Mouse (Mus musculus) stomach, embryonic 15.5 days (tissue): ENCODE measurements around the gene Tra2b. TPM values are rescaled to one million over a fixed set of nuclear protein-coding genes. Genes with fewer than 3 reads are reported as not detected.
"Not testable (repeated sequence)": the region's sequence is repeated elsewhere in the genome, so short reads cannot be mapped to it uniquely, and the experiment has no call there.

Source experiments
- ATAC-seq: fragments of 200-750 bp; cut with Nextera tagmentation; 2 replicates; pipeline ENCODE4 v1.8.0; 2017; ENCODE audit warnings: low read depth, moderate number of reproducible peaks, moderate TSS enrichment; ENCODE audit not compliant: insufficient read depth, low FRiP score
- H3K27ac ChIP-seq: fragments of 300-500 bp; sonication (generic); 2 replicates; pipeline ENCODE4 v1.5.1; 2015; ENCODE audit warnings: mild to moderate bottlenecking, inconsistent platforms
- H3K27me3 ChIP-seq: fragments of 300-500 bp; sonication (generic); replicated peaks from 2 replicates; pipeline ENCODE4 v1.6.1; 2015; ENCODE audit warnings: inconsistent platforms
- H3K36me3 ChIP-seq: fragments of 300-500 bp; sonication (generic); 2 replicates; pipeline ENCODE4 v1.6.1; 2015; ENCODE audit warnings: inconsistent platforms
- H3K4me1 ChIP-seq: fragments of 300-500 bp; sonication (generic); 2 replicates; pipeline ENCODE4 v1.6.1; 2015; ENCODE audit warnings: inconsistent platforms
- H3K4me2 ChIP-seq: fragments of 300-500 bp; sonication (generic); 2 replicates; pipeline ENCODE4 v1.6.1; 2015; ENCODE audit warnings: mild to moderate bottlenecking, inconsistent platforms
- H3K4me3 ChIP-seq: fragments of 300-500 bp; sonication (generic); replicated peaks from 2 replicates; pipeline ENCODE4 v1.5.1; 2015; ENCODE audit warnings: inconsistent platforms
- H3K9ac ChIP-seq: fragments of 300-500 bp; sonication (generic); 2 replicates; pipeline ENCODE4 v1.6.1; 2015; ENCODE audit warnings: inconsistent platforms
- H3K9me3 ChIP-seq: fragments of 300-500 bp; sonication (generic); 2 replicates; pipeline ENCODE4 v1.6.1; 2016; ENCODE audit warnings: inconsistent platforms
- WGBS: fragments of 180-500 bp; shearing (Covaris S2); methylation state at CpG from one replicate; pipeline ENCODE4 v1.1.7; 2015; 5-methylcytosine and 5-hydroxymethylcytosine counted together
- polyA plus RNA-seq: library from polyadenylated mRNA; unstranded; fragments of >200 nt; fragmentation: Nextera tagmentation; extraction: Ambion mirVana; gene quantifications from 2 replicates; pipeline ENCODE4 v1.2.1, GENCODE M21; 2015

Tra2b gene
- polyA plus RNA-seq, 1 experiment from 2014 or later: 320 TPM

DNA sequence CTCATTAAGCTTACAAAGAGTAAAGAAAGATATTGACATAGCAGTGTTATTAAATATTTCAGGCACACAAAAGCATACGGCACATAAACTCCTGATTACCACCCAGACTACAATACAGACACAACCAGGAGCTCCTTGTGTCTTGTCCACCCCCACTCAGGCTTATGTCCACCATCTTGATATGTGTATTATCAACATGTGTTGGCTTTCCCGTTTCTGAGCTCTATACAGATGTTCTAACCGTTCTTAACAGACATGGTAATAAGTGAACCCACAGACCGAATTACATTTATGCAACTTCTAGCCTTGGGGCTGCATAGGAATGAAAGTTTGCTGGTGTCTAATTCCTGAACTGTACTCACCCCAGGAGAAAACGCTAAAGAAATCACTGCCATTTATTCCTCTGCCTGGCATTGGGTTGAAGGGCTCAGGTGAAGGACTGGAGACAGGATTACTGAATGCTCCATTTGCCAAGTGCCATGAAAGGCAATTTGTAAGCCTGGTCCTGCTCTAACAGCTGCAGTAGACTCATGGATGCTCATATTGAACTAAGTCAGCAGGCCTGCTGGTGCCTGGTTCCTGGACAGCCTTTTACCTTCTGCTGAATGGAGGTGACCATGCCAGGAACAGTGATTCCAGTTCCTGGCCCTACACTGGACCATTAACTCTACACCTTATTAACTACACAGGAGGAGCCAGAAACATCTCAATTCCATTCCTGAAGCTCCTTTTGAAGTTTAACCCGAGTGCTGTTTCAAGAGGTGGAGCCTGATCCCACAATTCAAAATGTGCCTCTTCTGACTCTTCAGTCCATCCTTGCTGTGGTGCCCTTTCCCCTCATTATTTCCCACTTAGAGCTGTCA lies 24.2 kb downstream of the Tra2b start:
- no peak overlapping the region for H3K4me3 ChIP-seq
- no peaks in the 10 kb centered on the region for H3K4me1 ChIP-seq
- no peak overlapping the region for H3K27ac ChIP-seq
- H3K9ac ChIP-seq: no peak overlapping the region
- no peak overlapping the region for H3K4me2 ChIP-seq
- no peak for ATAC-seq
- H3K27me3 ChIP-seq: no peaks in the 10 kb centered on the region
- H3K36me3 ChIP-seq: peaks cover 45% of the 10 kb centered on the region
- WGBS: 84% methylated on average over 6 of the region's 6 CpGs
- H3K9me3 ChIP-seq: no peaks in the 10 kb centered on the region

DNA sequence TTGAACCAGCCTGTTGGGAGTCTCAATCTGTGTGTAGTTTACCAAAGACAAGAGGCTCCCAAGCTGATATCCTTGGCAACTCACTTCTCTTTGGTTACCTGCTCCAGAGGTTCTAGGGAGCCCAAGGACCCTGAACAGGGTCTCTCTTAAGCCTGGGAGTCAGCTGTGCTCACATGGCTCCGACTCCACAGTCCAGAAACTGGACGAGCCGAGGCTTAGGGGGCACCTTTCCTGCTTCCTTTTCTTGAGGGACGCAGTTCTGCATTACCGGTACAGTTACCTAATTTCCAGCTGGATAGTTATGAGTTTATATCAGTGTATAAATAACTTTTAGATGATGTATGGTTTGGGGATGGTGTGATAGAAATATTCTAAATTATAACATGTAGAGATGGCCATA lies 24.9 kb downstream of the Tra2b start:
- no peak for ATAC-seq
- Histone ChIP-seq H3K4me2 (no peak overlapping the region), H3K4me1 (no peaks in the 10 kb centered on the region), H3K4me3 (no peak overlapping the region), H3K36me3 (peaks cover 45% of the 10 kb centered on the region), H3K27ac (no peak overlapping the region), H3K27me3 (no peaks in the 10 kb centered on the region), H3K9ac (no peak overlapping the region), H3K9me3 (no peaks in the 10 kb centered on the region)
- 88% methylated on average over 5 of the region's 5 CpGs for WGBS

DNA sequence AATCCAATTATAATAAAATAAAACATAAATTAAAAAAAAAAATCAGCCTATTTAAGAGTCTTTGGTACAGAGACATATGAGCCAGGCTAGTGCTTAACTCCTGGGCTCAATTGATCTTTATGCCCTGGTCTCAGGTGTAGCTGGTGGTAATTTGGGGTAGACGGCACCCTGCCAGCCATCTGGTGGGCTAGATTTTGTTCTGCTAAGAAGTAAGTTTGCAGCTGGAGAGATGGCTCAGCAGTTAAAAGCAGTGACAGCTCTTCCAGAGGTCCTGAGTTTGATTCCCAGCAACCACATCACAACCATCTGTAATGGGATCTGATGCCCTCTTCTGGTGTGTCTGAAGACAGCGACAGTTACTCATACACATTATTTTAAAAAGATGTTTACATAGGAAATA lies 25.8 kb downstream of the Tra2b start:
- H3K36me3 ChIP-seq: peaks cover 41% of the 10 kb centered on the region
- H3K27ac ChIP-seq: no peak overlapping the region
- WGBS: 80% methylated on average over 2 of the region's 2 CpGs
- H3K9me3 ChIP-seq: no peaks in the 10 kb centered on the region
- no peak overlapping the region for H3K4me2 ChIP-seq
- no peaks in the 10 kb centered on the region for H3K4me1 ChIP-seq
- ATAC-seq: no peak
- H3K27me3 ChIP-seq: no peaks in the 10 kb centered on the region
- no peak overlapping the region for H3K9ac ChIP-seq
- H3K4me3 ChIP-seq: no peak overlapping the region

DNA sequence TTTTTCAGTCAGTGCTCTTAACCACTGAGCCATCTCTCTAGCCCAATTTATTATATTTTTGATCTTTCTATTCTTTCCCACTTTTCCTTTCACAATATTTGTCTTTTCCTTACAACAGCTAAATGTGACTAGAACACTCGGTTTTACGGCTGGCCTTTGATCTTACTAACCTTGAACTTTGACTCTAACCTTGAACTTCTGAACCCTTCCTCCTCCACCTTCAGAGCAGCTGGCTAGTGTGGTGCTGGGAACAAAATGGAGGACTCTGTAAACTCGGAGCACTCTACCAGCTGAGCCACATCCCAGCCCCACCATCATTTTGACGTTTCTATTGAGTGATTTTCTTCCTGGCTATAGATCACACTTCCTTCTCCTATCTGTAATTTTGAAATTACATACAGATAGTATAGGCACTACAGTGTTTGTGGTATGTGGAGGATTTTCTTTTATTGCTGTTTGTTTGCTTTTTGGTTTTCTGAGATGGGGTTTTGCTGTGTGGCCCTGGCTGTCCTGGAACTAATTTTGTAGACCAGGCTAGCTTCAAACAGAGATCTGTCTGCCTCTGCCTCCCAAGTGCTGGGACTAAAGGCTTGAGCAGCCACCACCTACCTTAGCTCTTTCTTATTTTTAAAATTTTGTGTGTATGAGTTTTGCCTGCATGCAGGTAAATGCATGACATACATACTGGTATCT lies 26.7 kb downstream of the Tra2b start:
- WGBS: 62% methylated on average over 4 of the region's 4 CpGs
- H3K4me2 ChIP-seq: no peak overlapping the region

DNA sequence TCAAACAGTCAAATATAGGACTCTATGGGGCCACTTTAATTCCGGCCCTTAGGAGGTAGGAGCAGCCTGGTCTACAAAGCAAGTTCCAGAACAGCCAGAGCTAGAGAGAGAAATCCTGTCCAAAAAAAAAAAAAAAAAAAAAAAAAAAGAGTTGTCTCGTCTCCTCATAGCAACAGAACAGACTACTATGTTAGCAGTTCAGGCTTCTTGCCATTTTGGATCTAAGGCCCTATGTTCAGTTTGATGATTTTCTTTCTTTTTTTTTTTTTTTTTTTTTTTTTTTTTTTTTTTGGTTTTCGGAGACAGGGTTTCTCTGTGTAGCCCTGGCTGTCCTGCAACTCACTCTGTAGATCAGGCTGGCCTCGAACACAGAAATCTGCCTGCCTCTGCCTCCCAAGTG lies 27.4 kb downstream of the Tra2b start:
- WGBS: 79% methylated on average over 4 of the region's 4 CpGs
- H3K4me2 ChIP-seq, H3K9ac ChIP-seq, H3K4me1 ChIP-seq, H3K9me3 ChIP-seq, H3K27me3 ChIP-seq, ATAC-seq, H3K4me3 ChIP-seq, H3K27ac ChIP-seq: not testable (repeated sequence)
- H3K36me3 ChIP-seq: peaks cover 26% of the 10 kb centered on the region

More for the DNA sequence above, 26.7 kb downstream of the Tra2b start:
- Histone ChIP-seq H3K27me3 (no peaks in the 10 kb centered on the region), H3K36me3 (peaks cover 32% of the 10 kb centered on the region), H3K9me3 (no peaks in the 10 kb centered on the region), H3K4me1 (no peaks in the 10 kb centered on the region), H3K27ac (no peak overlapping the region), H3K9ac (no peak overlapping the region), H3K4me3 (no peak overlapping the region)
- no peak for ATAC-seq

DNA sequence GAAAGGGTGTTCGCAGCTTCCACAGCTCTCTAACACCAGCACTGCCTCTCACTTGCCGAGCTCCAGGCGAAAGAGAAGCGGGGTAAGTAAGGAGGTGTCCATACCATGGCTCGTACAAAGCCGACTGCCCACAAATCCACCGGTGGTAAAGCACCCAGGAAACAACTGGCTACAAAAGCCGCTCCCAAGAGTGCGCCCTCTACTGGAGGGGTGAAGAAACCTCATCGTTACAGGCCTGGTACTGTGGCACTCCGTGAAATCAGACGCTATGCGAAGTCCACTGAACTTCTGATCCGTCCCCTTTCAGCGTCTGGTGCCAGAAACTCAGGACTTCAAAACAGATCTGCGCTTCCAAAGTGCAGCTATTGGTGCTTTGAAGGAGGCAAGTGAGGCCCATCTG lies 29.0 kb downstream of the Tra2b start:
- 92% methylated on average over 16 of the region's 16 CpGs for WGBS
- H3K27ac ChIP-seq: no peak overlapping the region
- H3K27me3 ChIP-seq: no peaks in the 10 kb centered on the region
- peaks cover 10% of the 10 kb centered on the region; the same call in 1 of the 2 replicates for H3K36me3 ChIP-seq
- ATAC-seq: no peak
- H3K4me3 ChIP-seq: no peak overlapping the region
- no peaks in the 10 kb centered on the region for H3K4me1 ChIP-seq
- H3K4me2 ChIP-seq: no peak overlapping the region
- H3K9ac ChIP-seq: no peak overlapping the region
- no peaks in the 10 kb centered on the region for H3K9me3 ChIP-seq

DNA sequence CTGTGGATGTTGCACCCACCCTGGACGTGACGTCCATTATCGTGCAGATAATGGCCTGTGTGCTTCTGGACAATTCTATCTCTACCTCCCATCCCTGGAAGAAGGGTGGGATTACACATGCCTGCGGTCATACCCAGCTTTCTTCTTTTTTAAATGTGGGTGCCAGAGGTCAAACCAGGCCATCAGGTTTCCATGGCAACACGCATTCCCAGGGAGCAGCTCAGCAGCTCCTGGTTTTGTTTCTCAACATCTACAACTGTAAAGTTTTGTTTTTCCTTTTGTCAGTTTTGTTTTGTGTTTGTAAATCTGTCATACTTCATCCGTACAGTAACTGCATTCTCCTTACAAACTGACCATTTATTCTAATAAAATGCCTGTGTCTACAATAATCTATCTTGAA lies 31.3 kb downstream of the Tra2b start:
- Histone ChIP-seq H3K9me3 (no peaks in the 10 kb centered on the region), H3K4me2 (no peak overlapping the region), H3K27me3 (no peaks in the 10 kb centered on the region), H3K4me3 (no peak overlapping the region), H3K4me1 (no peaks in the 10 kb centered on the region), H3K27ac (no peak overlapping the region), H3K9ac (no peak overlapping the region), H3K36me3 (no peaks in the 10 kb centered on the region; the same call in 1 of the 2 replicates)
- ATAC-seq: no peak
- 48% methylated on average over 6 of the region's 6 CpGs for WGBS

DNA sequence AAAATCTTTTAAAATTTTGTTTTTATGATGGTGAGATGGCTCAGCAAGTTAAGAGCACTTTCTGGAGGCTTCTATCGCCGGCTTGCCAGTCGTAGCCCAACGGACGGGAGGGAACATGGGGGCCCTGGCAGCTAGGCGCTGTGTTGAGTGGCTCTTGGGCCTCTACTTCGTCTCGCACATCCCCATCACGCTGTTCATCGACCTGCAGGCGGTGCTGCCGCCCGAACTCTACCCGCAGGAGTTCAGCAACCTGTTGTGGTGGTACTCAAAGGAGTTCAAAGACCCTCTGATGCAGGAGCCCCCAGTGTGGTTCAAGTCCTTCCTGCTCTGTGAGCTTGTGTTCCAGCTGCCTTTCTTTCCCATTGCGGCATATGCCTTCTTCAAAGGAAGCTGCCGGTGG lies 35.5 kb downstream of the Tra2b start:
- H3K9ac ChIP-seq, H3K27ac ChIP-seq, H3K4me3 ChIP-seq, H3K36me3 ChIP-seq, H3K9me3 ChIP-seq, ATAC-seq, H3K4me1 ChIP-seq, H3K4me2 ChIP-seq, H3K27me3 ChIP-seq: not testable (repeated sequence)
- WGBS: 80% methylated on average over 16 of the region's 16 CpGs

DNA sequence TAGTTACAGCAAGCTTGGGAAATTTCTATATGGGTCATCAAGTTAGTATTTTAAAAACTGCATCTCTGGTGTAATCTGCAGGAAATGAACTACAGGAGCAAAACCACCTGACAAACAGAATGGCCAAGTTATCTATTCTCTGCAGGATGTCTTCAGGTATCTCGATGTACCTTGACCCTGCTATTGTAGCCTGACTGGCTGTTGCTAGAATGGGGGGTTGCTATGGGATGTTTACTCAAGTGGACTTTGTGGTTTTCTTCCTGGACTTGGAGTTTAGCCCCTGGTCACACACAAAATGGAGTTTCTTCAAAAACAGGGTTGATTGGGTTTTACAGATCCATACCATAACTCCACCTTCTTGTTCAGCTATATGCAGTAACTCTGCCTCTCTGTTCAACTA lies 62.3 kb downstream of the Tra2b start:
- no peak for ATAC-seq
- H3K4me1 ChIP-seq: no peaks in the 10 kb centered on the region
- no peaks in the 10 kb centered on the region for H3K27me3 ChIP-seq
- H3K4me2 ChIP-seq: no peak overlapping the region
- H3K27ac ChIP-seq: no peak overlapping the region
- no peaks in the 10 kb centered on the region for H3K36me3 ChIP-seq
- H3K9me3 ChIP-seq: no peaks in the 10 kb centered on the region
- WGBS: 86% methylated on average over 1 of the region's 1 CpGs
- no peak overlapping the region for H3K4me3 ChIP-seq
- H3K9ac ChIP-seq: no peak overlapping the region

DNA sequence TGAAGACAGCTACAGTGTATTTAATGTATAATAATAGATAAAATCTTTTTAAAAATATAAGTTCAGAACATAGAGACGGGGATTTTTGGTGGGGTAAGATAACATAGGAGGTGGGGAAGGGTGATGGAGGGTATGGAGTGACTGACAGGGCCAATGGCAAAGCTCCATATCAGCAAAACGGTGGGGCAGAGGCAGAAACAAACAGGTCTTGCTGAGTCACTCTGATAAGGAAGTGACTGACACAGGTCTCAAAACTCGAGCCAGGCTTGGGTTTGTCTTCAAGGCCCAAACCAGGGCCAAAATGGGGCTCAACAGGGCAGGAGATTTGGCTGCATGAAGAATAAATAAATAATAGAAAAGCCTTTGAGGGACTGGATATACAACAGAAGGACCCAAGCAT lies 63.9 kb downstream of the Tra2b start:
- H3K9ac ChIP-seq: no peak overlapping the region
- no peaks in the 10 kb centered on the region for H3K36me3 ChIP-seq
- ATAC-seq: no peak
- H3K9me3 ChIP-seq: no peaks in the 10 kb centered on the region
- no peaks in the 10 kb centered on the region for H3K4me1 ChIP-seq
- 47% methylated on average over 3 of the region's 3 CpGs for WGBS
- no peaks in the 10 kb centered on the region for H3K27me3 ChIP-seq
- no peak overlapping the region for H3K4me3 ChIP-seq
- H3K27ac ChIP-seq: no peak overlapping the region
- no peak overlapping the region for H3K4me2 ChIP-seq

DNA sequence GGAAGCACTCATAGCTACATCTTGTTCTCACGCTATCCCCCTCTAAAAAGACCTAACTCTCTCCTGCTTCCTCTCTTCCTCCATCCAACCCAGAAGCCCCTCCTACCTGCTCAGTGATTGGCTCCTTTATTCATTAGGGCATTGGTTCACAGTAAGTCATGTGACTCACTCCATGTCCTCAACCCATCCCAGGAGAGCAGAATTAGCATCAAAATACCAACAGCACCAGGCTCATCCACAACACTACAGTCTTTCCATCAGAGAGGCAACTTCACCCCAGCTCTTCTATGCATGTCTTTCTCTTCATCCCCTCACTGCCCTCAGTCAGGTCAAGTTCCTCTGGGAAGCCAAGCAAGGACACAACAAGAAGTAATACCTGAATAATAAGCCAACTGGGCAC lies 65.3 kb downstream of the Tra2b start:
- Histone ChIP-seq H3K9ac (no peak overlapping the region), H3K9me3 (no peaks in the 10 kb centered on the region), H3K36me3 (no peaks in the 10 kb centered on the region), H3K4me2 (no peak overlapping the region), H3K27ac (no peak overlapping the region), H3K27me3 (no peaks in the 10 kb centered on the region), H3K4me1 (no peaks in the 10 kb centered on the region), H3K4me3 (no peak overlapping the region)
- no peak for ATAC-seq
- WGBS: 67% methylated on average over 1 of the region's 1 CpGs
